Mouse (Mus musculus): Measurements from ENCODE around the gene Ptprt.

DNA sequence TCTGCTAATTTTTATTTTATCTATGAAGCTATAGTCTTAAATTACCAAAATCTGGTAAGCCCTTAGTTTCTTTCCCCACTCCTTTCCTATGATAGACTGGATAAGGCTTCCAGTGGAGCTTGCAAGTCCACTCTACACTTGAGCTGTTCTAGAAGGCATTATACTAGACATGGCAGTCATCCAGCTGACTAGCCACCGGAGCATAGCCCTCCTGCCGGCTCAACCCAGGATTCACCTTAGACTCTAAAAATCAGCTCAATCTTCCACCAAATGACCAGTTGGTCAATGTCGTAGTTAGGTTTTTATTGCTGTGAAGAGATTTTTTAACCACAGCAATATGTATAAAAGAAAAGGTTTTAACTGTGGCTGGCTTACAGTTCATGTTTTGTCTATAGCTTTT lies 608.1 kb downstream of the Ptprt start:
- TF ChIP-seq CTCF (IDR thresholded peaks at IDR 0.05) (no peak), POLR2A (IDR thresholded peaks at IDR 0.05; ENCODE audit: insufficient read depth, low read depth, low read length) (no peak)

All from heart, adult 2 months (tissue).